Mouse (Mus musculus) spleen, adult 2 months (tissue): ENCODE measurements around the gene Gm10100. TPM values are rescaled to one million over a fixed set of nuclear protein-coding genes. Genes with fewer than 3 reads are reported as not detected.
"Not testable (repeated sequence)": the region's sequence is repeated elsewhere in the genome, so short reads cannot be mapped to it uniquely, and the experiment has no call there.

Experiments used
- DNase-seq, 2 experiments: peaks; one replicate each; pipeline versions ENCODE4 v3.0.0 to v3.0.0-alpha.2; 2012 to 2021; ENCODE audit warnings: low spot score in 2 of 2, low read depth in 1 of 2
- H3K27ac ChIP-seq: fragments of 200-500 bp; 2 replicates; pipeline ENCODE4 v1.5.1; 2012; ENCODE audit warnings: low read length, inconsistent platforms; ENCODE audit not compliant: insufficient read depth
- H3K27me3 ChIP-seq: fragments of 200-500 bp; 2 replicates; pipeline ENCODE4 v1.6.1; 2012; ENCODE audit warnings: mild to moderate bottlenecking, moderate library complexity, low read length, inconsistent platforms; ENCODE audit not compliant: control insufficient read depth, insufficient read depth
- H3K36me3 ChIP-seq: fragments of 200-500 bp; 2 replicates; pipeline ENCODE4 v1.6.1; 2012; ENCODE audit warnings: mild to moderate bottlenecking, low read length, inconsistent platforms; ENCODE audit not compliant: control insufficient read depth, insufficient read depth
- H3K4me1 ChIP-seq: fragments of 200-500 bp; 2 replicates; pipeline ENCODE4 v1.6.1; 2011; ENCODE audit warnings: inconsistent platforms; ENCODE audit not compliant: control insufficient read depth, insufficient read depth, insufficient read length
- H3K4me3 ChIP-seq: fragments of 200-500 bp; 2 replicates; pipeline ENCODE4 v1.5.1; 2011; ENCODE audit warnings: mild to moderate bottlenecking, inconsistent platforms; ENCODE audit not compliant: insufficient read depth, insufficient read length; ENCODE audit errors: extremely low read depth
- CTCF ChIP-seq: fragments of 200-500 bp; IDR thresholded peaks from 2 replicates; pipeline ENCODE4 v1.5.1; 2011; ENCODE audit warnings: mild to moderate bottlenecking, inconsistent platforms; ENCODE audit not compliant: insufficient read depth, insufficient read length, insufficient replicate concordance; ENCODE audit errors: extremely low read depth
- POLR2A ChIP-seq: fragments of 200-500 bp; IDR thresholded peaks from 2 replicates; pipeline ENCODE4 v1.6.1; 2011; ENCODE audit warnings: low read depth, low read length, inconsistent platforms
- WGBS: fragments of 180-500 bp; shearing (Covaris S2); methylation state at CpG from one replicate; pipeline ENCODE4 v1.1.7; 2018; 5-methylcytosine and 5-hydroxymethylcytosine counted together
- polyA plus RNA-seq: library from polyadenylated mRNA; depleted of rRNA; stranded (reverse); fragments of >200 nt; gene quantifications from 2 replicates; pipeline ENCODE4 v1.2.3, GENCODE M21; 2012; rRNA removed

Gm10100 gene
- polyA plus RNA-seq, result not detected in 2 replicates

- no peak for DNase-seq
- Histone ChIP-seq H3K27me3 (no peaks in the 10 kb centered on the region), H3K36me3 (no peaks in the 10 kb centered on the region), H3K27ac (no peak within 1 kb of the TSS), H3K4me1 (no peaks in the 10 kb centered on the region), H3K4me3 (no peak within 1 kb of the TSS)
- no peak for TF ChIP-seq CTCF
- no peak for TF ChIP-seq POLR2A
- 30% methylated on average over 3 of the region's 3 CpGs for WGBS
Measured at GRCm38 (mm10) chr10:77726186-77726585, at the start of gene Gm10100. Gm10100 (plus strand) TSS chr10:77726486.

DNA sequence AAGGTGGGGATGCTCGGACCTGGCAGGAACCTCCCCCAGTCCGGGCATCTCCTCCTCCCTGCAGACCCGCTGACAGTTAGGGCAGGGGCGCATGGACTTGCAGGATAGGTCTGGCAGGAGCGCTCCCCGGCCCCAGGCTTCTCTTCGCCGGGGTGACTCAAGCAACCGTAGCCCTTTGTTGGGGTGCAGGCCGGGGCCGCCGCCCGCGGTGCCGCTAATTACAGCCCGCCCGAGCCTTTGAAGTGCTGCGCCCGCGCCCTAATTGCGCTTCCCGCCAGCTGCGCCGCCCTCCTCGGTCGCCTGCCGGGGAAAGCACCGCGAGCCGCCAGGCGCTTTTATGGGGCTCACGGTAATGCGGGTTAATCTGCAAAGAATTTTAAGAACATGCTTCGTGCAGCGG, 48.7 kb upstream of the Gm10100 start:
- Histone ChIP-seq H3K36me3 (no peaks in the 10 kb centered on the region), H3K27me3 (peaks cover 6% of the 10 kb centered on the region; the same call in 1 of the 2 replicates), H3K4me1 (peaks cover 8% of the 10 kb centered on the region; the same call in 1 of the 2 replicates), H3K27ac (no peak overlapping the region), H3K4me3 (no peak overlapping the region)
- no peak for DNase-seq
- no peak for TF ChIP-seq CTCF
- no peak for TF ChIP-seq POLR2A
- WGBS, result 2% methylated on average over 35 of the region's 35 CpGs

DNA sequence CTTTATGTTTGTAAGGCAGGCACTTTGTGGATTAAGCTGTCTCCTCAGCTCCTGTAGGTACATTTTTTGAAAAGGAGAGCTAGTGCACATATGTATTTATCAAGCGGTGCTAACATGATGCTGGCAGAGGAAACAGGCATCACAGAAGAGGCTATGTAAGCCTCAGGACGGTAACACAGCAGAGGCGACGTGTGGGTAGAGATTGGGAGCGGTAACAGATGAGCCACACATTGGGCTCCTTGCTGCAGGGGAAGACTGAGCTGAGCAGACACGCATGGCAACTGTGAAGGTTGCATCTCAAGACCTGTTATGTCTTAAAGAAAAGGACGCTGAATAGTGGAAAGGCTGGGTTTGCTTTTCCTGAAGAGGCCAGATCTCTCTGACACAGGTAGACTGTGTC, 43.3 kb upstream of the Gm10100 start:
- 79% methylated on average over 7 of the region's 7 CpGs for WGBS
- no peaks in the 10 kb centered on the region for H3K4me1 ChIP-seq
- no peak for DNase-seq
- no peak overlapping the region for H3K27ac ChIP-seq
- TF ChIP-seq CTCF (no peak), POLR2A (no peak)
- no peak overlapping the region for H3K4me3 ChIP-seq
- H3K36me3 ChIP-seq, result no peaks in the 10 kb centered on the region
- H3K27me3 ChIP-seq, result peaks cover 2% of the 10 kb centered on the region; the same call in 1 of the 2 replicates

GRCm38 (mm10) chr10:77684181-77684580, 42.1 kb upstream of the Gm10100 start:
- Histone ChIP-seq H3K36me3 (no peaks in the 10 kb centered on the region), H3K4me3 (no peak overlapping the region), H3K27me3 (peaks cover 2% of the 10 kb centered on the region; the same call in 1 of the 2 replicates), H3K4me1 (no peaks in the 10 kb centered on the region), H3K27ac (no peak overlapping the region)
- 30% methylated on average over 8 of the region's 8 CpGs for WGBS
- TF ChIP-seq CTCF (no peak), POLR2A (no peak)
- DNase-seq, result no peak

DNA sequence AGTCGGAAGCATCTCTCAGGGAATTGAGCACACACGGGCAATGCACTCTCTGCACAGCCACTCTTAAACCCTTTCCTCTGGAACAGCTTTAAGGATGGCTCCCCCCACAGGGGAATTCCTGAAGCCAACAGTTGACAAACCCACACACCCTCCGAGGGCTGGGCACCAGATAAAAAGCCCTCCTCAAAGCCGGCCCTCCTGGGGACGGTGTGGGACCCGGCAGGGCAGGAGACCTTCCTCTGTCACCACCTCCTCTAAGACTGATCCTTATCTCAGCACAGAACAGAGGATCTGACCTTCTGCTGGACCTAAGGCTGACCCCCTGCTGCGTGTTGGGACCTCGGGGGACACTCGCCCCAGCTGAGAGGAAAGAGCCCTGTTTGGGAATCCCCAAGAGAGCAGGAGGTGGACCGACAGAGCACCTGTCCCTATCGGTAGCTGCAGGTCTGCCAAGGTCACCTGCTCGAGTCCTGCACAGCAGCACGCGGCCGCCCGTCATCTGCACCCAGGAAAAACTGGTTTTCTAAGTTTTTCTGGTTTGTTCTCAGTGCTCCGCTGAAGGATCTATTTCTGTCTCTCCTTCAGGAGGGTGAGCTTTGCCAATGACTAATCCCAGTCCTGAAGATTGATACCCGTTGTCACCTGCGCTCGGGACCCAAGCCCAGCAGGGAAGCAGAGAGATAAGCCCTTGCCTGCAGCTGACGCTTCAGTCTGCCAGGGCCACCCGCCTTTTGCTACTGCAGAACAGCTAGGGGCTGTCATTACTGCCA, 40.2 kb upstream of the Gm10100 start, which contains the start of gene Tspear:
TSS of gene Tspear (plus strand) at position 675 of the 770 bp plus-strand sequence.
- H3K27me3 ChIP-seq, result peaks cover 2% of the 10 kb centered on the region; the same call in 1 of the 2 replicates
- H3K4me1 ChIP-seq, result no peaks in the 10 kb centered on the region
- no peak for TF ChIP-seq POLR2A
- TF ChIP-seq CTCF, result no peak
- no peak within 1 kb of the TSS for H3K27ac ChIP-seq
- whole genome bisulfite sequencing, result 17% methylated on average over 22 of the region's 22 CpGs
- H3K4me3 ChIP-seq, result no peak within 1 kb of the TSS
- H3K36me3 ChIP-seq, result no peaks in the 10 kb centered on the region
- DNase-seq, result no peak

- TF ChIP-seq CTCF (no peak), POLR2A (no peak)
- H3K27ac ChIP-seq, result no peak overlapping the region
- no peak for DNase-seq
- H3K36me3 ChIP-seq, result no peaks in the 10 kb centered on the region
- peaks cover 2% of the 10 kb centered on the region; the same call in 1 of the 2 replicates for H3K27me3 ChIP-seq
- 53% methylated on average over 10 of the region's 10 CpGs for WGBS
- H3K4me3 ChIP-seq, result no peak overlapping the region
- H3K4me1 ChIP-seq, result no peaks in the 10 kb centered on the region
Measured at GRCm38 (mm10) chr10:77687021-77687420, 39.3 kb upstream of the Gm10100 start.

DNA sequence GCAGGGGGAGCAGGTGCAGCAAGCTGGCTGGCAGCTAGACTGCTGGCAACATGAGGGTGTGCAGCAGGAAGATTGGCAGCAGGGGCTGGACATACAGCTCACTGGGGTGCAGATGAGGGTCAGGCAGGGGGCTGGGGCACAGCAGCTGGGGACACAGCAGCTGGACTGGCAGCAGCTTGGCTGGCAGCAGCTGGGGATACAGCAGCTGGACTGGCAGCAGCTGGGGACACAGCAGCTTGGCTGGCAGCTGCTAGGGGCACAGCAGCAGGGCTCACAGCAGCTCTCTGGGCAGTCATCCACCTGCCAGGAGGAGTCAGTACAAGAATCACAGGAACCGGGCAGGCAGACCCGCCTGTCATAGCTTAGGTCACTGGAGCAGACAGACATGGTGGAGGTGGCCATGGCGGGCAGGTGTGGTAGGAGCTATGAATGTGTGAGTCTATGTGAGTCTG, 35.9 kb upstream of the Gm10100 start, which contains the start of gene Gm19402:
TSS of gene Gm19402 (minus strand) at position 402 of the 452 bp plus-strand sequence.
- H3K4me3 ChIP-seq, H3K4me1 ChIP-seq, H3K36me3 ChIP-seq, H3K27ac ChIP-seq, H3K27me3 ChIP-seq, DNase-seq: not testable (repeated sequence)
- 52% methylated on average over 3 of the region's 3 CpGs for WGBS
